Mouse (Mus musculus): Measurements from ENCODE around the gene Fkbp15. TPM values are rescaled to one million over a fixed set of nuclear protein-coding genes. Genes with fewer than 3 reads are reported as not detected.

The Fkbp15 gene
- polyA plus RNA-seq, 1 experiment, result 22.1 TPM

DNA sequence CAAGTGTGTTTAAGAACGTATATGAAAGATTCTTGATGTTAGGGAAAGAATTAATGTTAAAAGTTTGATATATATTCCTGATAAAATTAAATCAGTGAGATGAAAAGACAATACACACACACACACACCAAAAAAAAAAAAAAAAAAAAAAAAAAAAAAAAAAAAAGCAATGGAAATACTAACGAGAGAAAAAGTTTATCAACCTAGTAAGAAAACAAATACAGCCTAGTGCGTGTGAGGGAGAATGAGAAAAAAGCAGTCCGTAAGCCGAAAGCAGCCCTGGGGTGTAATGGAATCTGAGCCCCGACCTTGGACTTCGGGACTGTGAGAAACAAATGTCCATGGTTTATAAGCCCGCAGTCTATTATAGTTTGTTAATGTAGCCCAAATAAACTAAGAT is 74.8 kb downstream of the Fkbp15 start:
- TF ChIP-seq CTCF (IDR thresholded peaks at IDR 0.05; ENCODE audit: low read depth, low read length) (no peak), POLR2A (IDR thresholded peaks at IDR 0.05; ENCODE audit: insufficient read depth, low read length) (no peak), EP300 (IDR thresholded peaks at IDR 0.05; ENCODE audit: insufficient read depth, low read depth, low read length) (no peak)
- Histone ChIP-seq H3K9me3 (replicated peaks; ENCODE audit: control insufficient read depth, insufficient read depth, low read length, poor library complexity, severe bottlenecking) (no peaks in the 10 kb centered on the region), H3K4me3 (ENCODE audit: low read depth, low read length) (no peak overlapping the region), H3K27ac (ENCODE audit: insufficient read depth, low read length) (no peak overlapping the region), H3K27me3 (ENCODE audit: control insufficient read depth, insufficient read depth, low read length, poor library complexity, severe bottlenecking) (no peaks in the 10 kb centered on the region), H3K4me1 (ENCODE audit: control insufficient read depth, insufficient read depth, low read length) (peaks cover 3% of the 10 kb centered on the region), H3K36me3 (ENCODE audit: control insufficient read depth, insufficient read depth, low read length, poor library complexity, severe bottlenecking) (no peaks in the 10 kb centered on the region), H3K9ac (ENCODE audit: low read depth, poor library complexity, severe bottlenecking) (peak overlapping the region; percentile 38; the same call in 1 of the 2 replicates)

DNA sequence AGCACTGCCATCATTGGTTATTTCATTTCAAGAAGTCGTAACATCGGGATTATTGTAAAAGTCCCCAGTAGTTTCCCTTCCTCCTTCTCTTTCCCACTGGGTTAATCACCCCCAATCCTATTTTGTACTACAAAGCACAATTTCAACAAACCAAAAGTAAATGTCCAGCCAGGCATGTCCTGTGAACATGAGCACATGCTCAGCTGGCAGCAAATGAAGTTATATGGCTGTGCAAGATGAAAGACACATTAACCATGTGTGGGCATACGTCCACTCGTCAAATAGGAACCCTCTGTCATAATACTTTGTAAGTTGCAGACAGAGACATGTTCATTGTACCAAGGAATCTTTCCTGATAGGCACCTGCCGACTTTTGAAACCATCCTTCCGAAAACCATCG is 77.4 kb downstream of the Fkbp15 start:
- H3K9me3 ChIP-seq (replicated peaks; ENCODE audit: control insufficient read depth, insufficient read depth, low read length, poor library complexity, severe bottlenecking), result no peaks in the 10 kb centered on the region
- H3K27ac ChIP-seq (ENCODE audit: insufficient read depth, low read length), result no peak overlapping the region
- no peaks in the 10 kb centered on the region for H3K27me3 ChIP-seq (ENCODE audit: control insufficient read depth, insufficient read depth, low read length, poor library complexity, severe bottlenecking)
- TF ChIP-seq POLR2A (IDR thresholded peaks at IDR 0.05; ENCODE audit: insufficient read depth, low read length) (no peak), CTCF (IDR thresholded peaks at IDR 0.05; ENCODE audit: low read depth, low read length) (no peak), EP300 (IDR thresholded peaks at IDR 0.05; ENCODE audit: insufficient read depth, low read depth, low read length) (no peak)
- no peak overlapping the region for H3K9ac ChIP-seq (ENCODE audit: low read depth, poor library complexity, severe bottlenecking)
- H3K4me3 ChIP-seq (ENCODE audit: low read depth, low read length), result no peak overlapping the region
- H3K36me3 ChIP-seq (ENCODE audit: control insufficient read depth, insufficient read depth, low read length, poor library complexity, severe bottlenecking), result no peaks in the 10 kb centered on the region
- H3K4me1 ChIP-seq (ENCODE audit: control insufficient read depth, insufficient read depth, low read length), result peaks cover 3% of the 10 kb centered on the region

DNA sequence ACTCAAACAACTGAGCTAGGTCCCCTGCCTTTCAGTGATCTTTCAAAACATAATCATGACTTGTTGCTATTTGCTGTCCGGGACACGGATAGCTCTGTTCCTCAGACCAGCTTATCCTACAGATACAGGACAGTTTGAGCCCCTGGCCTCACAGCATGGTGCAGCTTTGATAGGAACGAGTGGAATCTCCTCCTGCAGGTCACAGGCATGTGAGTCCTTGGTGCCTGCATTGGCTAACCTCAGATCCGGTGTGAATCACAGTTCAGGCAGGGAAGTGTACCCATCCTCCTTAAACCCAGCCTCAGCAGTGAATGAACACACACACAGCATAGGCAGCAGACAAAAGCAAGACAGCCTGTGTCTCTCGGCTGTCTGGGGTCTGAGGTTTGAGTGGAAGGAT is 79.0 kb downstream of the Fkbp15 start:
- Histone ChIP-seq H3K27ac (ENCODE audit: insufficient read depth, low read length) (no peak overlapping the region), H3K9ac (ENCODE audit: low read depth, poor library complexity, severe bottlenecking) (no peak overlapping the region), H3K4me1 (ENCODE audit: control insufficient read depth, insufficient read depth, low read length) (no peaks in the 10 kb centered on the region), H3K36me3 (ENCODE audit: control insufficient read depth, insufficient read depth, low read length, poor library complexity, severe bottlenecking) (no peaks in the 10 kb centered on the region), H3K9me3 (replicated peaks; ENCODE audit: control insufficient read depth, insufficient read depth, low read length, poor library complexity, severe bottlenecking) (no peaks in the 10 kb centered on the region), H3K4me3 (ENCODE audit: low read depth, low read length) (no peak overlapping the region), H3K27me3 (ENCODE audit: control insufficient read depth, insufficient read depth, low read length, poor library complexity, severe bottlenecking) (no peaks in the 10 kb centered on the region)
- TF ChIP-seq CTCF (IDR thresholded peaks at IDR 0.05; ENCODE audit: low read depth, low read length) (no peak), POLR2A (IDR thresholded peaks at IDR 0.05; ENCODE audit: insufficient read depth, low read length) (no peak), EP300 (IDR thresholded peaks at IDR 0.05; ENCODE audit: insufficient read depth, low read depth, low read length) (no peak)

DNA sequence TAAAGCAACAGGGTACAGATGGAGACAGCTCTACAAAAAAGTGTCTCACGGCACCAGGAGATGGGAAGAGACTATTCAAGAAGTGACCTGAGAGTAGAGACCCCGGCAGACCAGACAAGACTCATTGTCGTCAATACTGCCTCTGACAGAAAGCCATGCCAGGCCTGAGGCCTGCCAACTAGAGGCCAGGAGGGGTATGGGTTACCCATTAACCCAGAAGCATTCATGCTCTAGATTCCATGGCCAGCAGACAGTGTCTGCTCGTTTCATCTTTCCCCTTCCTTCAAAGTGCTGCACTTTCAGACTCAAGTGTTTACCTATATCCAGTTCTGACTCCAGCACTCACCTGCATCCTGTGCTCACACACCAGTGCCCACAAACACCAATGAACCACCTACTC is 82.3 kb downstream of the Fkbp15 start:
- no peaks in the 10 kb centered on the region for H3K27me3 ChIP-seq (ENCODE audit: control insufficient read depth, insufficient read depth, low read length, poor library complexity, severe bottlenecking)
- H3K27ac ChIP-seq (ENCODE audit: insufficient read depth, low read length), result no peak overlapping the region
- no peaks in the 10 kb centered on the region for H3K4me1 ChIP-seq (ENCODE audit: control insufficient read depth, insufficient read depth, low read length)
- no peak overlapping the region for H3K4me3 ChIP-seq (ENCODE audit: low read depth, low read length)
- no peak overlapping the region for H3K9ac ChIP-seq (ENCODE audit: low read depth, poor library complexity, severe bottlenecking)
- TF ChIP-seq EP300 (IDR thresholded peaks at IDR 0.05; ENCODE audit: insufficient read depth, low read depth, low read length) (no peak), POLR2A (IDR thresholded peaks at IDR 0.05; ENCODE audit: insufficient read depth, low read length) (no peak), CTCF (IDR thresholded peaks at IDR 0.05; ENCODE audit: low read depth, low read length) (no peak)
- no peaks in the 10 kb centered on the region for H3K9me3 ChIP-seq (replicated peaks; ENCODE audit: control insufficient read depth, insufficient read depth, low read length, poor library complexity, severe bottlenecking)
- H3K36me3 ChIP-seq (ENCODE audit: control insufficient read depth, insufficient read depth, low read length, poor library complexity, severe bottlenecking), result no peaks in the 10 kb centered on the region

DNA sequence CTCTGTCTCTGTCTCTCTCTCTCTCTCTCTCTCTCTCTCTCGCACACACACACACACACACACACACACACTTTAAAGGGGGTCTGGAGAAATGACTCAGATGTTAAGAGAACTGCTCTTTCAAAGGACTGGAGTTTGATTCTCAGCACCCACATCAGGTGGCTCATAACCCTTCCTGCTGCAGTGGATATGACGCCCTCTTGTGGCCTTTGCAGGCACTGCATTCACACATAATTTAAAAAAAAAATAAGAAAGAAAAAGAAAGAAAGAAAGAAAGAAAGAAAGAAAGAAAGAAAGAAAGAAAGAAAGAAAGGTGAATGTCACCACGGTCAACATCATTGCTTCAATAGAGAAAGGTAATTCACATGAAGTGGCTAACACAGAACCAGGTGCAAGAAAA is 83.1 kb downstream of the Fkbp15 start:
- Histone ChIP-seq H3K27ac (ENCODE audit: insufficient read depth, low read length) (no peak overlapping the region), H3K9me3 (replicated peaks; ENCODE audit: control insufficient read depth, insufficient read depth, low read length, poor library complexity, severe bottlenecking) (no peaks in the 10 kb centered on the region), H3K4me3 (ENCODE audit: low read depth, low read length) (no peak overlapping the region), H3K9ac (ENCODE audit: low read depth, poor library complexity, severe bottlenecking) (no peak overlapping the region), H3K36me3 (ENCODE audit: control insufficient read depth, insufficient read depth, low read length, poor library complexity, severe bottlenecking) (no peaks in the 10 kb centered on the region), H3K4me1 (ENCODE audit: control insufficient read depth, insufficient read depth, low read length) (no peaks in the 10 kb centered on the region), H3K27me3 (ENCODE audit: control insufficient read depth, insufficient read depth, low read length, poor library complexity, severe bottlenecking) (no peaks in the 10 kb centered on the region)
- TF ChIP-seq POLR2A (IDR thresholded peaks at IDR 0.05; ENCODE audit: insufficient read depth, low read length) (no peak), CTCF (IDR thresholded peaks at IDR 0.05; ENCODE audit: low read depth, low read length) (peak; percentile 35)

DNA sequence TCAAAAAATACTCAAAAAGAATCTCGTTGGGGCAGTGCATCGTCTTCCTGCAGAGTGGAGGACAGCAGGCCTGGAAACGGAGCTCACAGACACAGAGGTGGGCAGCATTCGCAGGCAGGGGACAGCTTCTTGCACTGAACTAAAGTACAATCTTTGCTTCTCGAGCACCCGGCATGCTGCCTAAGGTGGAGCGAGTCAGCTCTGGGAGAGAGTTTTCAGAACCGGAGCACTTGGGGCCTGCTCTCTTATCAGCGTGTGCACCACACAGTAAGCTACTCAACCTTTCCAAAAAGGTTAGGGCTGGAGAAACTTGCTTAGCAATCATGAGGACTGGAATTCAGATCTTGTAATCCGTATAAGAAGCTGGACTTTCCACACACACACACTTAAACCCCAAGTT is 83.7 kb downstream of the Fkbp15 start:
- no peak overlapping the region for H3K4me3 ChIP-seq (ENCODE audit: low read depth, low read length)
- TF ChIP-seq POLR2A (IDR thresholded peaks at IDR 0.05; ENCODE audit: insufficient read depth, low read length), result no peak
- TF ChIP-seq CTCF (IDR thresholded peaks at IDR 0.05; ENCODE audit: low read depth, low read length), result no peak
- TF ChIP-seq EP300 (IDR thresholded peaks at IDR 0.05; ENCODE audit: insufficient read depth, low read depth, low read length), result no peak
- H3K36me3 ChIP-seq (ENCODE audit: control insufficient read depth, insufficient read depth, low read length, poor library complexity, severe bottlenecking), result no peaks in the 10 kb centered on the region
- H3K27me3 ChIP-seq (ENCODE audit: control insufficient read depth, insufficient read depth, low read length, poor library complexity, severe bottlenecking), result no peaks in the 10 kb centered on the region
- H3K4me1 ChIP-seq (ENCODE audit: control insufficient read depth, insufficient read depth, low read length), result no peaks in the 10 kb centered on the region
- H3K27ac ChIP-seq (ENCODE audit: insufficient read depth, low read length), result no peak overlapping the region
- no peak overlapping the region for H3K9ac ChIP-seq (ENCODE audit: low read depth, poor library complexity, severe bottlenecking)
- no peaks in the 10 kb centered on the region for H3K9me3 ChIP-seq (replicated peaks; ENCODE audit: control insufficient read depth, insufficient read depth, low read length, poor library complexity, severe bottlenecking)
